Mouse (Mus musculus) adrenal gland, postnatal 36 days (tissue): ENCODE results near the gene C2cd4d. TPM values are rescaled to one million over a fixed set of nuclear protein-coding genes. Genes with fewer than 3 reads are reported as not detected.

Experiments
- total RNA-seq, 2 experiments: library from RNA; stranded (reverse); gene quantifications; 2 replicates each; pipeline ENCODE4 v1.2.3; 2021

Gene C2cd4d
- total RNA-seq, 2 experiments from 2014 or later = 0.36 to 0.40 TPM

Other genes with a start within 250 kb of the C2cd4d start
- not detected for gene Gm10696, start 184.2 kb upstream of the C2cd4d start, total RNA-seq
- not detected for gene Gm5286, start 165.7 kb upstream of the C2cd4d start, total RNA-seq
- gene Gm4778, start 98.4 kb upstream of the C2cd4d start, total RNA-seq = not detected
- gene Them4, start 52.3 kb upstream of the C2cd4d start, total RNA-seq = 1 to 10 TPM; 6.3 to 8.5 TPM
- not detected for gene Them5, start 20.3 kb upstream of the C2cd4d start, total RNA-seq
- 10 to 100 TPM; 19.0 to 20.2 TPM for gene Rorc, start 10.4 kb downstream of the C2cd4d start, total RNA-seq
- gene Lingo4, start 36.1 kb downstream of the C2cd4d start, total RNA-seq = under 1 TPM; 0.66 to 0.73 TPM
- 10 to 100 TPM in 1 of 2 experiments, 1 to 10 TPM in 1; 7.4 to 10.6 TPM for gene Tdrkh, start 50.8 kb downstream of the C2cd4d start, total RNA-seq
- 10 to 100 TPM; 73.2 to 80.4 TPM for gene Mrpl9, start 80.9 kb downstream of the C2cd4d start, total RNA-seq
- not detected for gene Oaz3, start 81.5 kb downstream of the C2cd4d start, total RNA-seq
- 10 to 100 TPM; 13.6 to 20.4 TPM for gene Celf3, start 115.9 kb downstream of the C2cd4d start, total RNA-seq
- 1 to 10 TPM; 2.7 to 4.7 TPM for gene Riiad1, start 117.9 kb downstream of the C2cd4d start, total RNA-seq
- gene Snx27, start 220.3 kb downstream of the C2cd4d start, total RNA-seq = 10 to 100 TPM; 44.6 to 45.2 TPM